Mouse (Mus musculus): ENCODE data around the gene Wdr83os.

- TF ChIP-seq MYOG (IDR thresholded peaks at IDR 0.05; ENCODE audit: control insufficient read depth in 1 of 3, insufficient read depth in 1 of 3, insufficient read length in 2 of 3, low read depth in 2 of 3) (no peak), CEBPB (IDR thresholded peaks at IDR 0.05; ENCODE audit: insufficient read depth, poor library complexity, severe bottlenecking) (no peak)
Measured at GRCm38 (mm10) chr8:85081216-85081555, 646 bp downstream of the Wdr83os start, which contains the start of gene Wdr83.
